Mouse (Mus musculus): ENCODE data around the gene Cyp1a1.
A peak's percentile ranks its signal among the peaks of the same experiment; 100 is the strongest.

DNA sequence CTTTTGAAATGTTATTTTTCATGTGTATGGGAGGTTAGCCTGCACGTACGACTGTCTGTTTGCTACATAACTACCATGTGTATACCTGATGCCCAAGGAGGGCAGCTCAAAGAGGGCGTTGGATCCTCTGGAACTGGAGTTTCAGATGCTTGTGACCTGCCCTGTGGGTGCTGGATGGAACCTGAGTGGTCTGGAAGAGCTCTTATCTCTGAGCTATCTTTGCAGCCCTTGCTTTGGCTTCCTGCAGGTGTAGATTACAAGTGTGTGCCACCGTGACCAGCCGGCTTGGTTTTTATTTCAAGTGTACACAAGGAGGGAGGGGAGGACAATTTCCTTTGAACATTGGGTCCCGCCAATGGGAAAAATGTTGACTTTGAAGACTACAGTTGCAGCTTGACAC lies 27.2 kb upstream of the Cyp1a1 start:
- TF ChIP-seq CTCF (IDR thresholded peaks at IDR 0.05; ENCODE audit: low read depth, low read length) (no peak), POLR2AphosphoS5 (IDR thresholded peaks at IDR 0.05; ENCODE audit: insufficient replicate concordance, low read depth, low read length) (no peak), GATA1 (IDR thresholded peaks at IDR 0.05; ENCODE audit: borderline replicate concordance, low read length) (no peak), TAL1 (conservative IDR thresholded peaks at IDR 0.05; ENCODE audit: low read depth, low read length) (0 out of 2 replicates have a peak, but pooled peaks have one; percentile 18), GATA2 (IDR thresholded peaks at IDR 0.05; ENCODE audit: borderline replicate concordance, low read depth, low read length) (no peak)
